ENCODE assay signal across 8 mouse cellular contexts in the genomic region with DNA sequence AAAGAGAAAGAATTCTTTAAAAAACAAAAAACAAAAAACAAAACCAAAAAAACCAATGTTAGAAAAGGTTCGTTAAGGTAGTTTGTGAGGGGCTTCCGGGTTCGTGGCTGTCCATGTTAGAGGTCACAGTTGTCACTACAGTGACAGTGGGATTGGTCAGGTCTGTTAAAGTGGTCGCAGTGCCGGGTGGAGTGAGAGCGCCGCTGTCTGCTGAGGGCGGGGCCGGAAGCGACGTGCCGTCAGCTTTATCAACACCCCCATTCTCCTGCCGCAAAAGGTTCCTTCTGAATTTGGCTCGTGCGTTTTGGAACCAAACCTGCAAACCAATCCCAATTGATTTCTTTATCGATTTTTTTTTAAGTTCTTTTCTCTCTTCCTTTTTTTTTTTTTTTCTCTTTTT. TPM values are rescaled to one million over a fixed set of nuclear protein-coding genes. Genes with fewer than 3 reads are reported as not detected.
DNase-seq lines count a peak whose midpoint lies in the region; ATAC-seq and TF ChIP-seq lines count a peak whose summit lies in the region.

No protein-coding gene starts in this region.

- no peaks in the 10 kb centered on the region for H3K36me3 ChIP-seq in lung, embryonic 16.5 days (ENCODE audit: control insufficient read depth, insufficient read depth, low read length)
- H3K36me3 ChIP-seq in intestine, postnatal 0 days (ENCODE audit: control insufficient read depth, insufficient read depth) = no peaks in the 10 kb centered on the region

- no peak for ATAC-seq in lung, embryonic 16.5 days (ENCODE audit: low read depth)
- no peak for ATAC-seq in intestine, postnatal 0 days
- ATAC-seq in monocyte, adult 5-6 weeks (replicated peaks; ENCODE audit: insufficient number of reproducible peaks, low FRiP score, low TSS enrichment, poor library complexity, severe bottlenecking) = 0 out of 2 replicates have a peak, but pooled peaks have one; percentile 43

- TF ChIP-seq CTCF in embryonic fibroblast, embryonic 13.5 days (IDR thresholded peaks at IDR 0.05; ENCODE audit: borderline replicate concordance, insufficient read depth, low read length) = no peak
- no peak for TF ChIP-seq CTCF in intestine, postnatal 0 days (IDR thresholded peaks at IDR 0.05; ENCODE audit: low read depth)

- peaks cover 45% of the 10 kb centered on the region for H3K27me3 ChIP-seq in lung, embryonic 16.5 days (ENCODE audit: control insufficient read depth, insufficient read depth, low read depth, low read length)
- H3K27me3 ChIP-seq in intestine, postnatal 0 days (replicated peaks; ENCODE audit: control insufficient read depth, insufficient read depth, low read length) = peaks cover 66% of the 10 kb centered on the region

- H3K4me1 ChIP-seq in lung, embryonic 16.5 days (replicated peaks; ENCODE audit: control insufficient read depth, insufficient read depth, low read length) = no peaks in the 10 kb centered on the region
- peaks cover 5% of the 10 kb centered on the region for H3K4me1 ChIP-seq in embryonic fibroblast, embryonic 13.5 days (ENCODE audit: control insufficient read depth, insufficient read depth, low read length)
- no peaks in the 10 kb centered on the region for H3K4me1 ChIP-seq in intestine, postnatal 0 days (replicated peaks; ENCODE audit: control insufficient read depth, insufficient read depth, low read length)

- DNase-seq in lung, adult 18-20 months = no peak
- DNase-seq in urinary bladder, postnatal 36 days (ENCODE audit: low spot score in 2 of 2) = no peak
- no peak for DNase-seq in adrenal gland, adult 8-10 months
- no peak for DNase-seq in left cerebral cortex, postnatal 10 days (ENCODE audit: extremely low spot score in 1 of 2, low spot score in 2 of 2)

- WGBS in lung, embryonic 16.5 days = 3% methylated on average over 16 of the region's 16 CpGs
- WGBS in intestine, postnatal 0 days = under 1% methylated on average over 16 of the region's 16 CpGs

- peak overlapping the region; percentile 21 for H3K4me3 ChIP-seq in lung, embryonic 16.5 days (ENCODE audit: low read length)
- peak overlapping the region; percentile 36 for H3K4me3 ChIP-seq in embryonic fibroblast, embryonic 13.5 days (ENCODE audit: insufficient read depth, low read length)
- peak overlapping the region; percentile 31 for H3K4me3 ChIP-seq in intestine, postnatal 0 days (ENCODE audit: low read depth, low read length)

- peak overlapping the region; percentile 42 for H3K4me2 ChIP-seq in lung, embryonic 16.5 days (ENCODE audit: low read depth, low read length)
- peak overlapping the region; percentile 60 for H3K4me2 ChIP-seq in intestine, postnatal 0 days (replicated peaks; ENCODE audit: low read depth)

- peak; percentile 34; the same call in 1 of the 2 replicates for TF ChIP-seq POLR2A in embryonic fibroblast, embryonic 13.5 days (IDR thresholded peaks at IDR 0.05; ENCODE audit: low read depth, low read length)

- H3K27ac ChIP-seq in lung, embryonic 16.5 days (ENCODE audit: low read length) = no peak overlapping the region
- no peak overlapping the region for H3K27ac ChIP-seq in embryonic fibroblast, embryonic 13.5 days (ENCODE audit: insufficient read depth, low read length)
- no peak overlapping the region for H3K27ac ChIP-seq in intestine, postnatal 0 days (ENCODE audit: low read depth, low read length)

- H3K9ac ChIP-seq in lung, embryonic 16.5 days (ENCODE audit: low read length) = no peak overlapping the region
- H3K9ac ChIP-seq in intestine, postnatal 0 days (ENCODE audit: low read depth, low read length) = no peak overlapping the region

- H3K9me3 ChIP-seq in lung, embryonic 16.5 days (ENCODE audit: control insufficient read depth, low read length) = no peaks in the 10 kb centered on the region
- no peaks in the 10 kb centered on the region for H3K9me3 ChIP-seq in intestine, postnatal 0 days (ENCODE audit: control insufficient read depth)

- intact Hi-C loops in left cerebral cortex, postnatal 10 days (cut with DNase I) = loop anchor here (5.0 kb wide), 1 partner anchor 504 kb away; no protein-coding TSS in a partner anchor

RNA-seq across cellular contexts. Expression of gene Lhx9, which starts 17.1 kb away (rescaled TPM):
- 0.14 TPM in 1 of 2 replicates, not detected in the other for polyA plus RNA-seq in lung, embryonic 16.5 days (2015; fragmentation: Nextera tagmentation; extraction: Ambion mirVana)
- 11.6 and 18.7 TPM in 2 replicates for polyA plus RNA-seq in embryonic fibroblast, embryonic 13.5 days (2011; ENCODE audit: insufficient read length, low read depth, missing spikeins)
- polyA plus RNA-seq in intestine, postnatal 0 days (2015; fragmentation: Nextera tagmentation; extraction: Ambion mirVana) = not detected in 2 replicates
- not detected in 3 replicates for total RNA-seq in monocyte, adult 5-6 weeks (2017)
- total RNA-seq in adrenal gland, adult 8-10 months (2022) = not detected
- total RNA-seq in left cerebral cortex, postnatal 10 days (2021) = 1 to 10 TPM; 1.1 TPM

RNA-seq across cellular contexts. Expression of gene 2310009B15Rik, which starts 25.3 kb away (rescaled TPM):
- polyA plus RNA-seq in lung, embryonic 16.5 days (2015; fragmentation: Nextera tagmentation; extraction: Ambion mirVana) = 48.1 and 53.7 TPM in 2 replicates
- polyA plus RNA-seq in embryonic fibroblast, embryonic 13.5 days (2011; ENCODE audit: insufficient read length, low read depth, missing spikeins) = 10.9 and 12.2 TPM in 2 replicates
- polyA plus RNA-seq in intestine, postnatal 0 days (2015; fragmentation: Nextera tagmentation; extraction: Ambion mirVana) = 38.0 TPM in 2 replicates
- 6.2 to 18.6 TPM (median 12.2 TPM) in 3 replicates for total RNA-seq in monocyte, adult 5-6 weeks (2017)
- total RNA-seq in adrenal gland, adult 8-10 months (2022) = 10 to 100 TPM; 19.5 to 24.4 (median 19.9) TPM
- total RNA-seq in left cerebral cortex, postnatal 10 days (2021) = 10 to 100 TPM; 14.6 to 15.4 TPM
